In genomic region chr12:111018068-111018467, GRCm38 (mm10) we compare ENCODE assay signal across 16 mouse cellular contexts.
"Had no signal": no experiment of that assay in that cellular context is flagged by ENCODE, and none has a peak within 500 bp of the region (broad histone marks: within the 10 kb centered on the region; RNA-seq: fewer than 3 reads in every experiment).

No protein-coding gene starts in this region.

- H3K4me3 ChIP-seq: neural tube, embryonic 13.5 days; neural tube, embryonic 15.5 days; stomach, embryonic 15.5 days had no signal

- H3K4me1 ChIP-seq: neural tube, embryonic 13.5 days; neural tube, embryonic 15.5 days; stomach, embryonic 15.5 days had no signal

- H3K27me3 ChIP-seq: neural tube, embryonic 13.5 days; neural tube, embryonic 15.5 days; stomach, embryonic 15.5 days had no signal

- H3K36me3 ChIP-seq: neural tube, embryonic 13.5 days; neural tube, embryonic 15.5 days; stomach, embryonic 15.5 days had no signal

- H3K9me3 ChIP-seq: neural tube, embryonic 13.5 days; neural tube, embryonic 15.5 days; stomach, embryonic 15.5 days had no signal

- DNase-seq: retina, postnatal 1 day; right cerebral cortex, adult 18-20 months; right cerebral cortex, postnatal 14 days; right cerebral cortex, postnatal 25 days; right cerebral cortex, postnatal 4 days; spleen, adult 18-20 months; thymus, adult 18-20 months; thymus, adult 2 months; thymus, postnatal 14 days; thymus, postnatal 25 days; thymus, postnatal 36 days; thymus, postnatal 4 days had no signal

- H3K4me2 ChIP-seq: neural tube, embryonic 13.5 days; neural tube, embryonic 15.5 days; stomach, embryonic 15.5 days had no signal

- H3K9ac ChIP-seq: neural tube, embryonic 13.5 days; neural tube, embryonic 15.5 days; stomach, embryonic 15.5 days had no signal

- H3K27ac ChIP-seq: neural tube, embryonic 13.5 days; neural tube, embryonic 15.5 days; stomach, embryonic 15.5 days; stomach, postnatal 0 days had no signal
